Mouse (Mus musculus) heart, adult 2 months (tissue): Measurements from ENCODE around the gene Dusp14. TPM values are rescaled to one million over a fixed set of nuclear protein-coding genes. Genes with fewer than 3 reads are reported as not detected.

Source experiments
- DNase-seq, 2 experiments: peaks; one replicate each; pipeline ENCODE4 v3.0.0; 2021
- H3K27ac ChIP-seq: fragments of 200-600 bp; 2 replicates; pipeline ENCODE4 v1.8.1; 2022
- H3K27me3 ChIP-seq: fragments of 200-500 bp; 2 replicates; pipeline ENCODE4 v1.6.1; 2012; ENCODE audit warnings: mild to moderate bottlenecking, low read length, inconsistent platforms, mixed read lengths; ENCODE audit not compliant: control insufficient read depth, insufficient read depth
- H3K36me3 ChIP-seq: fragments of 200-500 bp; 2 replicates; pipeline ENCODE4 v1.6.1; 2012; ENCODE audit warnings: low read length, inconsistent platforms; ENCODE audit not compliant: control insufficient read depth, insufficient read depth
- H3K4me1 ChIP-seq: fragments of 200-500 bp; 2 replicates; pipeline ENCODE4 v1.6.1; 2011; ENCODE audit warnings: low read length; ENCODE audit not compliant: control insufficient read depth, insufficient read depth
- H3K4me3 ChIP-seq: fragments of 200-600 bp; 2 replicates; pipeline ENCODE4 v1.8.1; 2022
- H3K79me2 ChIP-seq: fragments of 200-500 bp; replicated peaks from 2 replicates; pipeline ENCODE4 v1.6.1; 2012; ENCODE audit warnings: mild to moderate bottlenecking, inconsistent platforms, low read length, moderate library complexity, mixed read lengths; ENCODE audit not compliant: control insufficient read depth, insufficient read depth
- H3K9ac ChIP-seq: fragments of 200-500 bp; 2 replicates; pipeline ENCODE4 v1.6.1; 2012; ENCODE audit warnings: low read depth, mild to moderate bottlenecking, control low read depth, inconsistent platforms, low read length, mixed read lengths
- CTCF ChIP-seq: fragments of 200-600 bp; IDR thresholded peaks from 2 replicates; pipeline ENCODE4 v1.8.1; 2022; ENCODE audit warnings: antibody characterized with exemption, mild to moderate bottlenecking, moderate library complexity
- EP300 ChIP-seq: fragments of 200-500 bp; IDR thresholded peaks from 2 replicates; pipeline ENCODE4 v1.6.1; 2011; ENCODE audit warnings: low read depth, low read length, control low read depth; ENCODE audit not compliant: insufficient read depth
- POLR2A ChIP-seq: fragments of 200-500 bp; IDR thresholded peaks from 2 replicates; pipeline ENCODE4 v1.6.1; 2011; ENCODE audit warnings: mild to moderate bottlenecking, low read depth, low read length, control low read depth; ENCODE audit not compliant: insufficient read depth
- WGBS: fragments of 180-500 bp; shearing (Covaris S2); methylation state at CpG from one replicate; pipeline ENCODE4 v1.1.7; 2018; 5-methylcytosine and 5-hydroxymethylcytosine counted together
- intact Hi-C: fragments of 180-260 bp; cut with DNase I; formaldehyde crosslinking; loops from one replicate; pipeline ENCODE4 v1.15.1; 2025
- long read RNA-seq: library from polyadenylated mRNA; stranded (forward); transcript quantifications from one replicate; pipeline ENCODE4 v2.0.0, GENCODE M21; 2021
- polyA plus RNA-seq: library from polyadenylated mRNA; depleted of rRNA; stranded (reverse); fragments of >200 nt; gene quantifications from 2 replicates; pipeline ENCODE4 v1.2.3, GENCODE M21; 2012; rRNA removed
- total RNA-seq, 2 experiments: library from RNA; stranded (reverse); gene quantifications; 2 replicates each; pipeline ENCODE4 v1.2.3; 2021

Dusp14 gene
- total RNA-seq (under 1 TPM; 0.34 to 0.48 TPM), polyA plus RNA-seq (1.2 and 3.5 TPM in 2 replicates)
- long read RNA-seq: 0 reads

DNA sequence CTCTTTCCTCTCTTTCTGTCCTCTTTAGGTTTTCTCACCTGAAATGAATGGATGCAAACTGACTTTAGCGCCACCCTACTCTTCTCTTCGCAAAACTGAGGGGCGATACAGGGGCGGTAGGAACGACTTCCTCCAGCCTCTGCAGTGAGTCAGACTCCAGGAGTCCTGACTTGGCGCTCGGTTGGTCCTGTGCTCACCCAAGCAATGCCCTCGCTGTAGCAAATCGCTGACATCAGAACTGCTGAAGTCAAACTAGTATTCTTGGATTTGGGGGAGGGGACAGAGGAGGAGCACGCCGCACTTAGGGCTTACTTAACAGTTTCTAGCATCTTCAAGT, at the start of gene Dusp14:
Dusp14 (minus strand) TSS at position 228 of the 337 bp plus-strand sequence.
- Histone ChIP-seq H3K79me2 (no peaks in the 10 kb centered on the region), H3K27me3 (peaks cover 2% of the 10 kb centered on the region; the same call in 1 of the 2 replicates), H3K36me3 (no peaks in the 10 kb centered on the region), H3K27ac (peak within 1 kb of the TSS; percentile 12; the same call in 1 of the 2 replicates), H3K9ac (peak within 1 kb of the TSS; percentile 68), H3K4me3 (peak within 1 kb of the TSS; percentile 59), H3K4me1 (peaks cover 5% of the 10 kb centered on the region)
- WGBS: 22% methylated on average over 11 of the region's 11 CpGs
- DNase-seq: no peak
- TF ChIP-seq POLR2A: no peak
- no peak for TF ChIP-seq CTCF
- no peak for TF ChIP-seq EP300
- intact Hi-C loops: loop anchor here (5.0 kb wide), 1 partner anchor 58 kb away; the partner anchor contains the start of genes Acaca and Tada2a

DNA sequence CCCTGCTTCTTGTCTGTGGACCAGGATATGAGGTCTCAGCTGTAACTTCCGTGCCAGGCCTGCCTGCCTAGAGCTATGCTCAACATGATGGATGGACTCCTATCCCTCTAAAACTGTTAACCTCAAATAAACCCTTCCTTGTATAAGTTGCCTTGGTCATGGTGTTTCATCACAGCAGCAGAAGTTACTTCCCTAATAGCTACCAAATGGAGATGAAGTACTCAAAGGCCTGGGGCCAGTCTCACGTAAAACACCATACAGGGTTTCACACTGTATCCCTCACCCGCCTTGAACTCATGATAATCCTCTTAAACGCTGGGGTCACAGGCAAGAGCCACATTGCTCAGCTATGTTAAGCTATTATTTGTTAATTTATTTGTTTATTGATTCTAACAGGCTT, 48.4 kb upstream of the Dusp14 start:
- no peak for DNase-seq
- Histone ChIP-seq H3K9ac (no peak overlapping the region), H3K79me2 (no peaks in the 10 kb centered on the region), H3K4me1 (no peaks in the 10 kb centered on the region), H3K27ac (no peak overlapping the region), H3K27me3 (no peaks in the 10 kb centered on the region), H3K36me3 (peaks cover 2% of the 10 kb centered on the region; the same call in 1 of the 2 replicates), H3K4me3 (no peak overlapping the region)
- intact Hi-C loops: no loop called here
- 93% methylated on average over 4 of the region's 4 CpGs for WGBS
- TF ChIP-seq POLR2A (no peak), EP300 (no peak), CTCF (no peak)

DNA sequence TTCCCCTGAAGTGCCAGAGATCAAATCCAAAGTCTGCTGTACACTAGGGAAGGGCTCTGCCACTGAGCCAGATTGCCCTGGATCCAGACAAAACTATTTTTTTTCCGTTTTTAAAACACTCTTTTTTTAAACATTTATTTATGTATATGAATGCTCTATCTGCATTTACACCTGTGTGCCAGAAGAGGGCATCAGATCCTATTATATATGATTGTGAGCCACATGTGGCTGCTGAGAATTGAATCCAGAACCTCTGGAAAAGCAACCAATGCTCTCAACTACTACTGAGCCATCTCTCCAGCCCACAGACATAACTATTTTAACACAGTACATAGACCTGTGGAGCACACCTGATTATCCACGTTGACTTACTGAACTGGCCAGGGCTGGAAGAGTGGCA, 47.2 kb upstream of the Dusp14 start:
- no peak overlapping the region for H3K9ac ChIP-seq
- WGBS: 57% methylated on average over 2 of the region's 2 CpGs
- H3K4me1 ChIP-seq: no peaks in the 10 kb centered on the region
- peaks cover 2% of the 10 kb centered on the region; the same call in 1 of the 2 replicates for H3K36me3 ChIP-seq
- DNase-seq: no peak
- no peak overlapping the region for H3K4me3 ChIP-seq
- no peak for TF ChIP-seq EP300
- peak; percentile 64 for TF ChIP-seq CTCF
- no peak for TF ChIP-seq POLR2A
- H3K27ac ChIP-seq: no peak overlapping the region
- no peaks in the 10 kb centered on the region for H3K79me2 ChIP-seq
- no peaks in the 10 kb centered on the region for H3K27me3 ChIP-seq
- intact Hi-C loops: no loop called here

DNA sequence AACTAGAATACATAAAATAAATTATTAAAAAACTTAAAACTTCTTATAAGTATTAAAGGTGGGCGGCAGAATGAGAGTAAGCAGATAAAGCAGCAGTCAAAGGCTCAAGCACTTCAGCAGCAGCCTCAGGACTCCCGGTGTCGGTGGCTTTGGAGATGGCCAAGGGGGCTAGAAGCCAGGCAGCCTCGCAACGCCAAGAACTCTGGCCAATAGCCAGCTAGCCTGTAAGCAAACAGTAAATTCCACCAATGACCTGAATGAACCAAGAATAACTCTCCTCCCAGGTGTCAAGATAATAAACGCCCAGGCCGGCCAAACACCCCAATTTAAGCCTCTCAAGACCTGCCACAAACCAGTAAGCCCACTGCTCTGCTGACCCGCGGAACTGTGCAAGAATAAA, 46.6 kb upstream of the Dusp14 start:
- no peak for TF ChIP-seq CTCF
- TF ChIP-seq EP300: no peak
- no peak for TF ChIP-seq POLR2A
- no peaks in the 10 kb centered on the region for H3K79me2 ChIP-seq
- peaks cover 2% of the 10 kb centered on the region; the same call in 1 of the 2 replicates for H3K36me3 ChIP-seq
- DNase-seq: peak; percentile 36 to 61
- intact Hi-C loops: no loop called here
- H3K27me3 ChIP-seq: no peaks in the 10 kb centered on the region
- H3K9ac ChIP-seq: no peak overlapping the region
- no peak overlapping the region for H3K4me3 ChIP-seq
- no peak overlapping the region for H3K27ac ChIP-seq
- no peaks in the 10 kb centered on the region for H3K4me1 ChIP-seq
- whole genome bisulfite sequencing: 57% methylated on average over 9 of the region's 9 CpGs

DNA sequence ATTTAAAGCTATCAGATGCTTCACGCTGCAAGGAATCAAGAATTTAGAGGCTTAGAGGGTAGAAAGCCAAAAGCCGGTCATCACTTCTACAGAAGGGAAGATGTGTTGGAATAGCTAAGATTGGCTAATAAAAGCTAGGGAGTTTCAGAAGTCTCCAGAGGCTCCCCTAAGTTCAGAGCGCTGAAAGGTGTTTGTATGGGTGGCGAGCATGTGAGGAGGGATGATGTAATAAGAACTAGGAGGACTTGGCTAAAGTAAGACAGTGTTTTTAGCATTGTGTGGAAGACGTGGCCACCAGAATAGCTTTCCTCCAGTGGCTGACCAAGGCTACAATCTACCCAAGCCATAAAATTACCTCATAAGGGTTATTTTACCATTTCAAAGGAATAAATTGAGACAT, 44.6 kb upstream of the Dusp14 start:
- intact Hi-C loops: no loop called here
- DNase-seq: no peak
- H3K4me3 ChIP-seq: no peak overlapping the region
- 0 out of 2 replicates have a peak, but pooled peaks cover 2% of the 10 kb centered on the region for H3K36me3 ChIP-seq
- 71% methylated on average over 5 of the region's 5 CpGs for WGBS
- no peaks in the 10 kb centered on the region for H3K4me1 ChIP-seq
- no peak overlapping the region for H3K9ac ChIP-seq
- no peaks in the 10 kb centered on the region for H3K79me2 ChIP-seq
- no peak overlapping the region for H3K27ac ChIP-seq
- no peaks in the 10 kb centered on the region for H3K27me3 ChIP-seq
- TF ChIP-seq CTCF (no peak), EP300 (no peak), POLR2A (no peak)

DNA sequence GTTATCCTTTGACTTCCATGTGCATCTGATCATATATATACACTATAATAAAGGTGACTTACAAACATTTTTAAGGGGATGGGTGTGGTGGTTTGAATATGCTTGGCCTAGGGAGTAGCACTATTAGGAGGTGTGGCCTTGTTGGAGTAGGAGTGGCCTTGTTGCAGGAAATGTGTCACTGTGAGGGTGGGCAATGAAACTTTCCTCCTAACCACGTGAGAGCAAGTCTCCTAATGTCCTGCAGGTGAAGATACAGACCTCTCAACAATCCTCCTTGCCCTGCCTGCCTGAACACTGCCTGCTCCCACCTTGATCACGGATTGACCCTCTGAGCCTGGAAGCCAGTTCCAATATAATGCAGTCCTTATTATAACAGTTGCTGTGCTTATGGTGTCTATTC, 38.1 kb upstream of the Dusp14 start:
- no peaks in the 10 kb centered on the region for H3K4me1 ChIP-seq
- no peaks in the 10 kb centered on the region for H3K36me3 ChIP-seq
- intact Hi-C loops: no loop called here
- H3K27me3 ChIP-seq: no peaks in the 10 kb centered on the region
- no peak overlapping the region for H3K9ac ChIP-seq
- WGBS: 68% methylated on average over 2 of the region's 2 CpGs
- no peaks in the 10 kb centered on the region for H3K79me2 ChIP-seq
- DNase-seq: no peak
- no peak overlapping the region for H3K27ac ChIP-seq
- H3K4me3 ChIP-seq: no peak overlapping the region
- TF ChIP-seq POLR2A (no peak), CTCF (no peak), EP300 (no peak)
